Mouse (Mus musculus): ENCODE data around the gene Tnrc6b.

DNA sequence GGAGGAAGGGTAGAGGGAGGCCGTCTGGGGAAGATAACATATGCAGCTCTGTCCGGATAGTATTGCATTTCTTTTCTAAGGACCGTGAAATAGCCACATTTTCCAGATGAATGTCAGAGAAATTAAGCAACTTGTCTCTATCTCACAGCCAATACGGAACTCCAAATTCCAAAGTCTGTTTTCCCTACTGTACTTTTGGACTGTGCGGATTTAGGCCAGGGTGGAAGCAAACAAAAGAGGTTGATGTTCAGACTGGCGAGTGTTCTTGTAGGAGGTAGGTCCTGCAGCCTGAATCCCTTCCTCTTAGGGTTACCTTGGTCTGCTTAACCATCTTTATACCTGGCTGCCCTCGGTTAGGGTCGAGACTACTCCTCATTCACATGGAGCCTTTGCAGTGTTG, 28.8 kb upstream of the Tnrc6b start:
- no peak for TF ChIP-seq POLR2A (IDR thresholded peaks at IDR 0.05; ENCODE audit: insufficient read length, low read depth)
- no peak for TF ChIP-seq E2F4 (IDR thresholded peaks at IDR 0.05; ENCODE audit: insufficient read depth)
- no peak for TF ChIP-seq MAX (IDR thresholded peaks at IDR 0.05; ENCODE audit: low read depth)
- TF ChIP-seq USF1 (IDR thresholded peaks at IDR 0.05; ENCODE audit: low read depth), result no peak
